Mouse (Mus musculus) limb, embryonic 11.5 days (tissue): ENCODE results near the gene Plet1. TPM values are rescaled to one million over a fixed set of nuclear protein-coding genes. Genes with fewer than 3 reads are reported as not detected.

Experiments used
- ATAC-seq: fragments of 200-750 bp; cut with Nextera tagmentation; 2 replicates; pipeline ENCODE4 v1.8.0; 2017; ENCODE audit warnings: low read depth; ENCODE audit not compliant: insufficient number of reproducible peaks, low FRiP score, low TSS enrichment
- DNase-seq: peaks from one replicate; pipeline ENCODE4 v3.0.0-alpha.2; 2015; ENCODE audit warnings: low spot score
- H3K27ac ChIP-seq: fragments of 300-500 bp; sonication (generic); replicated peaks from 2 replicates; pipeline ENCODE4 v1.5.1; 2014; ENCODE audit warnings: low read depth, mild to moderate bottlenecking, low read length
- H3K27me3 ChIP-seq: fragments of 300-500 bp; sonication (generic); 2 replicates; pipeline ENCODE4 v1.6.1; 2014; ENCODE audit warnings: mild to moderate bottlenecking, low read length, mixed read lengths; ENCODE audit not compliant: control insufficient read depth, insufficient read depth
- H3K36me3 ChIP-seq: fragments of 300-500 bp; sonication (generic); 2 replicates; pipeline ENCODE4 v1.6.1; 2014; ENCODE audit warnings: mild to moderate bottlenecking, low read length, moderate library complexity, mixed read lengths; ENCODE audit not compliant: control insufficient read depth, insufficient read depth
- H3K4me1 ChIP-seq: fragments of 300-500 bp; sonication (generic); 2 replicates; pipeline ENCODE4 v1.6.1; 2014; ENCODE audit warnings: low read length, mixed read lengths; ENCODE audit not compliant: control insufficient read depth, insufficient read depth
- H3K4me2 ChIP-seq: fragments of 300-500 bp; sonication (generic); 2 replicates; pipeline ENCODE4 v1.6.1; 2014; ENCODE audit warnings: low read depth, mild to moderate bottlenecking, moderate library complexity; ENCODE audit not compliant: severe bottlenecking
- H3K4me3 ChIP-seq: fragments of 300-500 bp; sonication (generic); 2 replicates; pipeline ENCODE4 v1.5.1; 2014; ENCODE audit warnings: low read depth, low read length
- H3K9ac ChIP-seq: fragments of 300-500 bp; sonication (generic); 2 replicates; pipeline ENCODE4 v1.6.1; 2014; ENCODE audit warnings: mild to moderate bottlenecking, low read length
- H3K9me3 ChIP-seq: fragments of 300-500 bp; sonication (generic); 2 replicates; pipeline ENCODE4 v1.6.1; 2016; ENCODE audit warnings: low read length; ENCODE audit not compliant: control insufficient read depth
- WGBS: fragments of 180-500 bp; shearing (Covaris S2); extraction: QIAGEN DNeasy Blood & Tissue Kit; methylation state at CpG from one replicate; pipeline ENCODE4 v1.1.7; 2014; 5-methylcytosine and 5-hydroxymethylcytosine counted together
- polyA plus RNA-seq: library from polyadenylated mRNA; unstranded; fragments of >200 nt; fragmentation: Nextera tagmentation; extraction: Ambion mirVana; gene quantifications from 2 replicates; pipeline ENCODE4 v1.2.1, GENCODE M21; 2014

Plet1 gene
- 0.28 and 0.35 TPM in 2 replicates for polyA plus RNA-seq

DNA sequence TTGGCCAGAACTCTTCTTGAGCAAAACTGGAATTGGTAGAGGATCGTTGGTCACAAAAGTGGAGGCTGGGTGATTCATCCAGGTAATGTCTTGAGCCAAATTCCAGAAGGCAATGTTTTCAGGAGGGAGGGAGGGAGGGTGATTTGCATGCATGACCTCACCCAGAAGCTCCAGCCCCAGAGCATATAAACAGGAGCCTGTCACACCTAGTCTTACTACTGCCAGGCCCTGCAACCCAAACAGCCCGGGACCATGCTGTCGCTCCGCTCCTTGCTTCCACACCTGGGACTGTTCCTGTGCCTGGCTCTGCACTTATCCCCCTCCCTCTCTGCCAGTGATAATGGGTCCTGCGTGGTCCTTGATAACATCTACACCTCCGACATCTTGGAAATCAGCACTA is at the start of gene Plet1:
TSS of gene Plet1 (plus strand) at position 215 of the 400 bp plus-strand sequence.
- no peak within 1 kb of the TSS for H3K27ac ChIP-seq
- H3K4me2 ChIP-seq = no peak within 1 kb of the TSS
- H3K9ac ChIP-seq = no peak within 1 kb of the TSS
- H3K9me3 ChIP-seq = no peaks in the 10 kb centered on the region
- no peaks in the 10 kb centered on the region for H3K27me3 ChIP-seq
- H3K4me1 ChIP-seq = no peaks in the 10 kb centered on the region
- ATAC-seq (no peak), DNase-seq (no peak)
- 82% methylated on average over 6 of the region's 6 CpGs for WGBS
- H3K4me3 ChIP-seq = no peak within 1 kb of the TSS
- H3K36me3 ChIP-seq = no peaks in the 10 kb centered on the region

DNA sequence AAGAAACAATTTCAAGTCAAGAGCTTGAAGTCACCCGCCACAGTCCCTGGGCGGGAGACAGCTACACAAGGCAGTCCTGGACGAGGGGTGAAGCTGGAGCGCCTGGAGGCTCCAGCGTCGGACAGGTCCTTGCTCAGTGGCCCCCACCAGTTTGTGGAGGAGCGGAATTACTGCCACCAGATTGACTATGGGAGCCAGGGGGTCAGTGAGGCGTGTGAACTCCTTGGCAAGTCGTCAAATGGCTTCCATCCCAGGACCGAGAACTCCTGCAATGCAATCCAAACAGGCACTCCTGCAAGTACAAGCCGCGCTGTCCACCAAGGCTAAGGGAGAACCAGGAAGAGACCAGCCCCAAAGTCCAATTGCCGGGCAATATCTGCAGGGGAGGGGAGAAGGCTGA is 45.3 kb upstream of the Plet1 start:
- 65% methylated on average over 13 of the region's 13 CpGs for WGBS
- no peak for DNase-seq
- ATAC-seq = no peak

DNA sequence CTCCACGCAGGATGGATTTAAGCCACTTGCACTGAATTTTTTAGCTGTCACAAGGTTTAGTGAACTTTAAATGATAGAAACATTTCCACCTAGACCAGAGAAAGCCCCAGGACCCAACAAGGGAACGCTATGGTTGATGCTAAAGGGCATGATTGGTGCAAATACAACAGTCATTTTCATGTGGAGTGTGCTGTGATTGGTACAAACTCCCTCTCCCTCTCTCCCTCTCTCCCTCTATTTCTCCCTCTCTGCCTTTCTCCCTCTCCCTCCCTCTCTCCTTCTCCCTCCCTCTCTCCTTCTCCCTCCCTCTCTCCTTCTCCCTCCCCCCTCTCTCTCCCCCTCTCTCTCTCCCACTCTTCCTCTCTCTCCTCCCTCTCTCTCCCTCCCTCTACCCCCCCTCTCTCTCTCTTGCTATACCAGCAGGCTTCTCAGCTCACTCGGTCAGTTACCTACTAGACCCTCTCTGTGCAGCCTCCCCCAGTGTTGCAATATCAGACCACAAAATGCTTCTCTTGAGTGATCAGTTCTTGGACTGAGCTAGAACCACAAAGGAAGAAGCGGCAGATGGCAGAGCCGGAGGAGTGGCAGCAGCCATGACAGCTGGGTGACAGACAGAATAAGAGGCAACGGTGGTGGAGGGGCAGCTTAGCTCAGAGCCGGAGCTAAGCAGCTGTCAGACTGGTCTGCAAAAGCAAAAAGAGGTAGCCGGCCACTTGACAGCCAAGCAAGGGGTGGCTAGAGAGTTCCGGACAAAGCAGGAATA is 42.7 kb upstream of the Plet1 start:
- Histone ChIP-seq H3K4me1 (no peaks in the 10 kb centered on the region), H3K4me2 (no peak overlapping the region), H3K9ac (no peak overlapping the region), H3K4me3 (no peak overlapping the region), H3K27me3 (no peaks in the 10 kb centered on the region), H3K27ac (no peak overlapping the region), H3K36me3 (no peaks in the 10 kb centered on the region), H3K9me3 (no peaks in the 10 kb centered on the region)
- no peak for DNase-seq
- ATAC-seq = no peak; the same call in 1 of the 2 replicates
- WGBS = 70% methylated on average over 9 of the region's 9 CpGs

More for the DNA sequence above, 45.3 kb upstream of the Plet1 start:
- H3K27ac ChIP-seq = no peak overlapping the region
- no peaks in the 10 kb centered on the region for H3K4me1 ChIP-seq
- no peak overlapping the region for H3K4me2 ChIP-seq
- no peak overlapping the region for H3K4me3 ChIP-seq
- no peaks in the 10 kb centered on the region for H3K36me3 ChIP-seq
- no peaks in the 10 kb centered on the region for H3K27me3 ChIP-seq
- H3K9ac ChIP-seq = no peak overlapping the region
- no peaks in the 10 kb centered on the region for H3K9me3 ChIP-seq

DNA sequence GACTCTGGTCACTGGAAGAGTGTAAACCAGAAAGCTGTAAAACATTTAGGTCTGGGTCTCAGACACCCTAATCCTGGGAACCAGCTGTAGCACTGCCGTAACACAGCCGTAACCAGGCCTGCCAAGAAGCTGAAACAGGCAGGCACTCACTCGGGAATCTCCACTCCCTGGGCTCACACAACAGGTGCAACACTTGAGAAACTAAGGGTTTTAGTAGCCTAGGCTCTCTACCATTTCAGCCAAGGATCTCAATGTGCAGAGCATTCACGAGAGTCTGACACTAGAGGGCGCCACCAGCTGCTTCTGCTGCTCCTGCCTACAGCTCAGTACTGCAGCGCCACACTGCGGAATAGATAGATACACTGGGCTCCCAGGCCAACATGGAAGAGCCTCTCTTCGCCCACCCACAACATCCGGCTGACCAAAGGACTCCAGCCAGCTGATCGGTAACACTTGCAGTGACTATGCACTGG is 42.0 kb upstream of the Plet1 start:
- H3K9me3 ChIP-seq = no peaks in the 10 kb centered on the region
- no peak overlapping the region for H3K9ac ChIP-seq
- no peaks in the 10 kb centered on the region for H3K27me3 ChIP-seq
- H3K4me3 ChIP-seq = no peak overlapping the region
- no peaks in the 10 kb centered on the region for H3K4me1 ChIP-seq
- no peaks in the 10 kb centered on the region for H3K36me3 ChIP-seq
- WGBS = 18% methylated on average over 10 of the region's 10 CpGs
- DNase-seq = peak; percentile 89
- no peak for ATAC-seq
- H3K27ac ChIP-seq = no peak overlapping the region
- no peak overlapping the region for H3K4me2 ChIP-seq

DNA sequence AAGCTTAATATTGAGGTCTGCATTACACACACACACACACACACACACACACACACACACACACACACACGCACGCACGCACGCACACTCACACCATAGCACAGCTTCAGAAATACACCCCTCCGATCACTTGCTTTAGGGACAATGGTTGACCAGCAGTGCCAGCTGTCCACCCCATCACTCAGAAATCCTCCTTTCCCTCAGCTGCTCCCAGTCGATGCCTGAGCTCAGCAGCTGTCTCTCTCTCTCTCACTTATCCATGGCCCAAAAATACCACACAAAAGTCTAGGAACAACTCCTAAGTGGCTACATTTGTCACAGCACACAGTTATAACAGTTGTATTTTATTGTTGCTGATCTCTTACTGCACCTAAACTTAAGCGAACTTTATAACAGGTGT is 36.7 kb upstream of the Plet1 start:
- Histone ChIP-seq H3K27me3 (no peaks in the 10 kb centered on the region), H3K4me3 (no peak overlapping the region), H3K27ac (no peak overlapping the region), H3K9me3 (no peaks in the 10 kb centered on the region), H3K4me2 (no peak overlapping the region), H3K9ac (no peak overlapping the region), H3K4me1 (no peaks in the 10 kb centered on the region), H3K36me3 (no peaks in the 10 kb centered on the region)
- ATAC-seq (no peak), DNase-seq (no peak)
- 87% methylated on average over 7 of the region's 7 CpGs for WGBS

DNA sequence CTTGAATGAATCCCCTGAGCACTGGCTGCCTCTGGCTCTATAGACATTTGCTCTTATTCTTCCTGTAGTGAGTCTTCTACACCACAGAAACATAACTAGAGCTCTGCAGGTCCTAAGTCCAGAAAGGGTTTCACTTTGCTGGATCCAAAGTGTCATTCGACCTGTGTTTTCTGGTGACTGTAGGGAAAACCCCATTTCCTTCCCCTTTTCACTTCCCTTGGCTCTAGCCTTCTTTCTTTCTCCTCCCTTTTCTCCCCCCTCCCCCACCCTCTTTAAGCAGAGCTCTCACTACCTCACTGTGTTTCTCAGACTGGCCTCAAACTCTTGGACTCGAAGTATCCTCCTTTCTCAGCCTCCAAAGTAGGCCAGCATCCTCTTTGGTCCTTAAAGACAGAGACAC is 34.8 kb upstream of the Plet1 start:
- WGBS = 57% methylated on average over 2 of the region's 2 CpGs
- H3K9ac ChIP-seq = no peak overlapping the region

DNA sequence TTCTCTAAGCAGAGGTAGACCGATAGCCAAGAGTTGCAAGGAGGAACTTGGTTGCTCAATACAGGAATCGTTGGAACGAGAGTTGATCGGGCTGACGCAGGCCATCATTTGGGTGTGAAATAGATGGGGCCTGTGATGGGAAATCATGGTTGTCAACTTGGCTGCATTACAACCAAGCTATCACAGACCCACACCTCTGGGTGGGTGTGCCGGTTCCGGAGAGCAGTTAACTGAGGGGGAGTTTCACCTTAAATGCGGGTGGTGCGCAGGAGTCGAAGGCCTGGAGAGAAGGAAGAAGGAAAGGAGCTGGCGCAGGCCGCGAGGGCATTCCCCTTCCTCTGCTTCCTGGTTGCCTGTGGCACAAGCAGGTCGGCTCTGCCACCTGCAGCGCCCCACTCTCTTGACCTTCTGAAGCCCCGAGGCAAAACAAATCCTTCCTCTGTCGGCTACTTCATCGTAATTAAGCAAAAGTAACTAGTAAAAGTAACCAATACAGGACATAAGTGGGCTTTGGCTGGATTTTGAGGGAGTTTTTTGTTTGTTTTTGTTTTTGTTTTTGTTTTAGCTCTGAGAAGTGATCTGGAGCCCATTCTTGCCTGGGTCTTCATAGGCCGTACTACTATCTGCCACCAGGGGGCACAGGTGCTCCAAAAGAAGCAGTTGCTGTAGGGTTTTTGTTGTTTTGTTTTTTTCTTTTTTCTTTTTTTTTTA is 31.7 kb upstream of the Plet1 start:
- peak; percentile 83 for DNase-seq
- no peak overlapping the region for H3K27ac ChIP-seq
- H3K9ac ChIP-seq = 0 out of 2 replicates have a peak overlapping the region, but pooled peaks have one; percentile 27
- H3K4me3 ChIP-seq = 0 out of 2 replicates have a peak overlapping the region, but pooled peaks have one; percentile 3
- no peaks in the 10 kb centered on the region for H3K4me1 ChIP-seq
- WGBS = 40% methylated on average over 19 of the region's 19 CpGs
- ATAC-seq = no peak
- no peaks in the 10 kb centered on the region for H3K36me3 ChIP-seq
- no peaks in the 10 kb centered on the region for H3K27me3 ChIP-seq
- peak overlapping the region; percentile 29; the same call in 1 of the 2 replicates for H3K4me2 ChIP-seq
- no peaks in the 10 kb centered on the region for H3K9me3 ChIP-seq

More for the DNA sequence above, 34.8 kb upstream of the Plet1 start:
- Histone ChIP-seq H3K4me3 (no peak overlapping the region), H3K27me3 (no peaks in the 10 kb centered on the region), H3K27ac (no peak overlapping the region), H3K4me2 (no peak overlapping the region), H3K36me3 (no peaks in the 10 kb centered on the region), H3K4me1 (no peaks in the 10 kb centered on the region), H3K9me3 (no peaks in the 10 kb centered on the region)
- ATAC-seq (no peak), DNase-seq (no peak)

DNA sequence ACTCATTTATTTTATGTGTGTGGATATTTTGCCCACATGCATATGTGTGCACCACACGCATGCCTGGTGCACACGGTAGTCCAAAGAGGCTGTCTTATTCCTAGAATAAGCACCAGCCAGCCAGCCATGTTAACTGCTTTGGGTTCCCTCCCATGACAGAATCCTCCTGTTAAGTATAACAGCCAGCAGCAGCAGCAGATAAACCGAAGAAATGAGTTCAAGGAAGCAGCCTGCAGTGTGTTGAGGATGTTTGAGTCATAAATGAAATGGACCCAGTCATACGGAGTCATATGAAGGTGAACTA is 31.2 kb upstream of the Plet1 start:
- DNase-seq (no peak), ATAC-seq (no peak)
- no peak overlapping the region for H3K4me3 ChIP-seq
- 33% methylated on average over 4 of the region's 4 CpGs for WGBS
- H3K27ac ChIP-seq = no peak overlapping the region
- no peaks in the 10 kb centered on the region for H3K27me3 ChIP-seq
- H3K4me2 ChIP-seq = 0 out of 2 replicates have a peak overlapping the region, but pooled peaks have one; percentile 29
- no peaks in the 10 kb centered on the region for H3K4me1 ChIP-seq
- no peaks in the 10 kb centered on the region for H3K9me3 ChIP-seq
- no peaks in the 10 kb centered on the region for H3K36me3 ChIP-seq
- H3K9ac ChIP-seq = no peak overlapping the region
